Mouse (Mus musculus) retina, postnatal 1 day (tissue): ENCODE measurements around the gene Svop.
A peak's percentile ranks its signal among the peaks of the same experiment; 100 is the strongest.

ENCODE experiments used
- DNase-seq: peaks from one replicate; pipeline ENCODE4 v3.0.0-alpha.2; 2012

Svop gene

DNA sequence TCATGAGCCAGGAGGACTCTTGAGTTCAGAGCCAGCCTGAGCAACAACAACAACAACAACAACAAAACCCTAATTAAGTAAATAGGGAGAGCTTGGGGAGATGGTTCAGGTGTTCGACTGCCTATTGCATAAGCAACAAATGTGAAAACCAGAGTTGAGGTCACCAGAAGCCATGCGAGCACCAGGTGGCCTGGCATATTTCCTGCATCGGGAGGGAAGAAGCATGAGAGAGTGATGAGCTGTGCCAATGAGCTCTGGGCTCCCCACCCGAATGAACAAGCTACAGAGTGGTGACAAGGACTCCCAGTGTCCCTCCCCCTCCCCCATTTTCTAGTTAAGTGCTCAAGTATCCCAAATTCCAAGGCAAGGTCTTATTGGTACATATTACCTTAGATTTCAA, 10.5 kb upstream of the Svop start:
- no peak for DNase-seq

- DNase-seq = no peak
Observed at GRCm38 (mm10) chr5:114100390-114101099, 9.2 kb upstream of the Svop start.

DNA sequence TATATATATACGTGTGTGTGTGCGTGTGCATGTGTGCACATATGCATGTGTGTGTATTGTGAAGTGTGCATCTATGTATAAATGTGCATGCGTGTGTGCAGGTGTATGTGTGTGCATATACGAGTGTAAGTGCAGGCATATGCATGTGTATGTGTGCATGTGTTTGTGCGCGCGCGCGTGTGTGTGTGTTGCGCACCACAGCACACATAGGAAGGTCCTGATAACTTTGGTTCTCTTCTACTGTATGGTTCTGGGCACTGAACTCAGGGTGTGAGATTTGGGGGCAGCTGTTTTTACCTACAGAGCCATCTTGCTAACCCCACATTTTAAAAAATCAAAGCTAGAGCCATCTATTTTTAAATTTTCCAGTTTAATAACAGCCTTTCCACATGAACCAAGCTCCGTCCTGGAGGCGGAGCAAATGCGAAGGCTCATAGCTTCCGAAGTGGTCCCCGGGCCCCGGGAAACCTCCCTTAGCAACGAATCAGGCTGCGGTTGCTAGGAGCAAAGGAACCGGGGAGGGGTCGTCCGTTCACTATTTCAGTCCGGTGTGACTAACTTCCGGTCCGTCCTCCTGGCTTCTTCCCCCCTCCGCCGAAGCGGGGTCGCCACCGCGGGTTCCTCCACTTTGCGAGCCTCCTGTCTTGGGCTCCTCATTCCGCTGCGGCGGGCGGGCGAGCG, 8.5 kb upstream of the Svop start:
- peak; percentile 95 for DNase-seq

DNA sequence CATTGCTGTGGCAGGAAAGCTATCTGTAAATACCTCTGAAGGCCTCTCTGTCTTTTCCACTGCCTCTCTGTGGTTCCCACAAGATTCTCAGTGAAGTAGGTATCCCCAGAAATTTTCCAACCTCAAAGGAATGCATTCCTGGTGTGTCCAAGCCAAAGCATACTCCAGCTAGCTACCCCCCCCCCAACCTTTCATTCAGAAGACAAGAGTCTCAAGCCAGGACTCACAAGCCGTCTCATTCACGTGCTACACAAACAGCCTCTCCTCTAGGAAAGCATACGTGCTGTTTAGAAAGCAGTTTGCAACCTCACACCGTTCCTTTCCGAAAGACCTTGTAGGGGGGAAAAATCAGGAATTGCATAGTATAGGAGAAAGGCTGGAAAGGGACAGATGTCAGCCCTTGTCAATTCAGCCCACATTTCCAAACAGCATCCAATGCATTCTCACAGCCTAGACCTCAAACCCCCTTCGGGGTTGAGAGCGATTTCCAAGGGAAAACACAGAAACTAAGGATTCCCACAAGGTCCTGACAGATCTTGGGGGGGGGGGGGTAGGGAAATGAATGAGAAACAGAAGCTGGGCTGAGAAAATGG, 853 bp downstream of the Svop start:
- DNase-seq = peak; percentile 21

- DNase-seq = peak; percentile 54
Observed at GRCm38 (mm10) chr5:114087875-114088480, 3.4 kb downstream of the Svop start.

- DNase-seq = no peak
Observed at GRCm38 (mm10) chr5:114085501-114085900, 5.9 kb downstream of the Svop start.

DNA sequence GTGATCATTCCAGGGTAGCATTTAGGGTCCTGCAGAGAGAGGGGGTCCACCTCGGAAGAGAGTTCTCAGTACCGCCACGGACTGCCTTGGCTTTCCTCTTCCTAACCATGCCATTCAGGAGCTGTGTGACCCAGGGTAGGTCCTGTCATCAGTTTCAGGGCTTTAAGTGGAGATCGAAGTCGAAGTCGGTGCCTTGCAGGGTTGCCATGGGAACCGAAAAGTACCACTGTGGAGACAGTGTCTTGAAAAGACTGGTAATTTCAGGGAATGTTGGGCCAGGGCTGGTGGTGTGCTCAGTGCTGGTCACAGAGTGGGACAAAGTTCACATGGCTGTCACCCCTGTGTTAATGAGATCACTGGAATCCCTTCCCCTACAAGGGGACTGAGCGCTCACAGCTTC, 14.4 kb downstream of the Svop start:
- no peak for DNase-seq

GRCm38 (mm10) chr5:114072262-114072661, 19.1 kb downstream of the Svop start:
- DNase-seq = peak; percentile 68

GRCm38 (mm10) chr5:114070858-114071257, 20.5 kb downstream of the Svop start:
- no peak for DNase-seq

- DNase-seq = no peak
Observed at GRCm38 (mm10) chr5:114067982-114068381, 23.4 kb downstream of the Svop start.

GRCm38 (mm10) chr5:114067543-114067942, 23.8 kb downstream of the Svop start:
- DNase-seq = no peak

DNA sequence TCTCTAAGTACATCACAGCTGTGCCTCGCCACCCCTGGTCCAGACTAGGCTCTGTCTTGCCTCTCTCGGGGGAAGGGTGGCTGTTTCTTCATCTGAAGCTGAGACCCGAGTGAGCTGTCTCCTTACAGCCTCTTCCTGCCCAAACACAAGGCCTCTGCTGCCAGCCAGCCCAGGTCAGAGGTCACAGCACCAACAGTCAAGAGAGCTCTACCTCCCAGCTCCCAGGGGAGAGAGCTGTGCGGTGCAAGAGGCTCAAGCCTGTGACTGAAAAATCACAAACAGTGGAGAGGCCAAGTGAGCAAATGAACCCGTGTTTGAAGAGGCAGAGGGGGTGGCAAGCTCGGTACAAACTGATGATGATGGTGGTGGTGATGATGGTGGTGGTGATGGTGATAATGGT, 24.8 kb downstream of the Svop start:
- DNase-seq = no peak

DNA sequence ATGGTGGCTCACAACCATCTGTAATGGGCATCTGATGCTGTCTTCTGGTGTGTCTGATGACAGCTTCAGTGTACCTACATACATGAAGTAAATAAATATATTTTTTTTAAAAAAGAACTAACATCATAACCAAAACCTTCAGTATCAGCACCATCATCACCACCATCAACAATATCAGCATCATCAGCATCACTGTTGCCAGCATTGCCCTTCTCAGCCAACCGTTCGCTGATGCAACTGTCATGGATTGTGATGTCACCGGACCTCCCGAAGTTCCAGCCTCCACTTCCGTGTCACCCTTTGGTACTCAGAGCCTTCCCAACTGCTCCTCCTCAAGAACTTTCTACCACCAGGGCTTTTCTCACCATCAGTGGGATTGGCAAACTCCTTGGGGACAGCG, 26.2 kb downstream of the Svop start, which contains the start of gene Usp30:
Usp30 (plus strand) TSS at position 301 of the 400 bp plus-strand sequence.
- no peak for DNase-seq

DNA sequence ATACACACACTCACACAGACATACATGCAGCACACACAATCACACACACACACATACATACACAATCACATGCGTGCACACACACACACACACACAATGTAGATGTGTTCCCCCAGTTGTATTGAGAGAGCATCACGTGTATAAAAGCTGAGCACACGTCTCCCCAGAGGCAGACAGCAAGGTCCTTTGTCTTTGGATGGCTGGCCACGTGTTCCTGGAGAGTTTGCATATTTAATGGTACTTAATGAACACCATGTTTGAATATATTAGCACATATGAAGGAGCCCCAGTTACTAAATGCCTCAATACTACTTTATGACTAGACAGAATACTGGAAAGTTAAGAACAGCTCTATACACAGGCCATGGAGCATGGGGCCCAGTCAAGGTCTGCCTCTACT, 27.4 kb downstream of the Svop start:
- DNase-seq = no peak

- DNase-seq = no peak
Observed at GRCm38 (mm10) chr5:114061675-114062074, 29.7 kb downstream of the Svop start.

DNA sequence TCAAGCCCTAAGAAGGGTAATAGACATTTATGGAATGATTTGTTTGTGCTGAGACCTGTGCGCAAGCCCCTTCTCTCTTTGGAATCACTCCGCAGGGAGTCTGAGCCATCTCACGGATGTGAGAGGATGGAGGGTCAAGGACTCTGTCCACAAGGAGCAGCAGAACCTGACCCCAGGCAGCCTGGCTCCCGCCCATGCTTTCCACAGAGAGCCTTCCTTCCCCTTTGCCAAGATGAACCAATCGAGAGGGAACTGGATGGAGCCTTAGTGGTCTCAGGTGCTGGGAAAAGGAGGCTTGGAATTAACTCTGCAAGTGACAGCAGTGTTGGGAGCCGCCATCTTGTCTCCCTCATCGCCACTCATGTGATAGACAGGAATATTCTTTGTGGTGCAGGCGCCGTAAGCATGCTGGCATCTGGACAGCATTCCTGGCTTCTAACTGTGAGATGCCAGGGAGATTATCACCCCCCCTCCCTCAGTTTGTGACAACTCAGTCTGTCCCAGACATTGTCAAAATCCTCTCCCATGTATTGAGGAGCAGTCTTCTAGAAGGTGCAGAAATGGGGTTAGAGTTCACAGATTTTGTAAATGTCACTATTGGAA, 34.1 kb downstream of the Svop start:
- no peak for DNase-seq

GRCm38 (mm10) chr5:114052246-114052761, 39.1 kb downstream of the Svop start:
- DNase-seq = peak; percentile 86

DNA sequence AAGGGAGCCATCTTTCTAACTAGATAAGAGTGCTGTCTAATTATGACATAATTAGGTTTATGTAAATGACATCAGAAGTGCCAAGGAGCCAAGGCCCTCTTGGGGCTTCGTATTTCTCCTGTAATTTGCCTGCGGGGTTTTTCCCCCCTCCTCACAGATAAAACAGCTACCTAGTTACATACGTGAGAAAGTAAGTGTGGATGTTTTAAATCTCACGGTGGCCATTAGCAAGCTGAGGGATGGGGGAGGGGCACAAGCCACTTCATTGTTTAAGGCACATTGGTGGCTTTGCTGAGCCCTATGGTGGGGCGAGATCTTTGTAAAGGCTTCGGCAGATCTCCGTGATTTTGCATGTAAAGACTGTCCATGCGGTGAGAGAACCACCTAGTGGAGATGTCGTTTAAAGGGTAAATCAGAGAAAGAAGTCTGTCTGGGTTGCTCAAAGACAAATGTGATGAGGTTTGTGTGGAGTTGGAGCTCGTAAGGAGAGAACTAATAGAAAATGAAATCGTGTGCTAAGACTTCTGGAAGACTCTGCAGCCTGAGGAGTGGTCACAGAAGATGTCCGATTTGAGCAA, 42.5 kb downstream of the Svop start:
- DNase-seq = no peak

- DNase-seq = no peak
Observed at GRCm38 (mm10) chr5:114047182-114047581, 44.2 kb downstream of the Svop start.

- DNase-seq = no peak
Observed at GRCm38 (mm10) chr5:114046604-114047003, 44.8 kb downstream of the Svop start.

DNA sequence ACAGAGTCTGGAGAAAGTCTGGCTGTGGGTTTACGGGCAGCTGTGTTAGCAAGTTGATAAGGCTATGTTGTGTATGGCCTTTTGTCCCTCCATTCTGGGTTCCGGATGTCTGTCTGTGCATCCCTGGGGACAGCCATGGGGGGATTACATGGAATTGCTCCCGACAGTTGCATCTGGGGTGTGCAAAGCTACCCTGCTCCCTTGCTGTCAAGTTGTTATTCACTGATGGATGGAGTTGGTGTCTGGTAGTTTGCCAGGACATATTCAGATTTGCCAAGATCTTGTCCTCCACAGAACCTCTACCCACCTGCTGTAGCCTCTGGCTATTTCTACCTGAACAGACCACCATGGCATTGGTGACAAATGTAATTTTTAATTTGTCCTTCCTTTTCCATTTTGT, 45.2 kb downstream of the Svop start:
- no peak for DNase-seq

DNA sequence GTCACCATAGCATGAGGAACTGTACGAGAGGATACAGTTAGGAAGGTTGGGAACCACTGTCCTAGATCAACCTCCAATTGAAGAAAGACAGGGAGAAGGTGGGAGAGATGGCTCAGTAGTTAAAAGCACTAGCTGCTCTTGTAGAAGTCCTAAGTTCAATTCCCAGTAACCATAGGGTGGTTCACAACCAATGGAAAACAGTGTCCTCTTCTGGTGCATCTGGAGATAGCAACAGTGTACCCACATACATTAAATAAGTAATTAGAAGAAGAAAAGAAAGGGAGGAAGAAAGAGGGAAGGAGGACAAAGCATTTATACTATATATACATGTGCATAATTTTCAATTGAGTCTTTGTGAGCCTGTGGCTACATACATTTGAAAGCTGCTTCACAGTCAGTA, 46.2 kb downstream of the Svop start:
- peak; percentile 36 for DNase-seq

DNA sequence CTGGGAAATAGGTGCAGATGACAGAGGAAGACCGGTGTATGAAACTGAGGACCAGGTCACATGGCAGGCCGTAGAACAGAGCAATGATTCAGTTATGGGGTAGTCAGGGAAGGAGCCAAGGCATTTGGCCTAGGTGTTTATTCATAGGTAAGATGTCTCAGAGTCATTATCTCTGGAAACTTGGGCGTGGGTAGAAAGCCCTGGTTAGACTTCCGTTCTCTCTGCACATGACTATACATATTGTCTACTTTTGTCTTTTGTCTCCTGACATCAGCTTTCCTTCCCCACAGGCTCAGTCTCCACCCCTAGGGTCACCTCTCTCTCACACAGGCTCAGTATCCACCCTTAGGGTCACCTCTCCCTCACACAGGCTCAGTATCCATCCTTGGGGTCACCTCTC, 47.6 kb downstream of the Svop start:
- no peak for DNase-seq
